Mouse (Mus musculus) right cerebral cortex, postnatal 25 days (tissue): ENCODE measurements around the gene Krt87.
A peak's percentile ranks its signal among the peaks of the same experiment; 100 is the strongest.

Experiments used
- DNase-seq: peaks from one replicate; pipeline ENCODE4 v3.0.0; 2022

The Krt87 gene

DNA sequence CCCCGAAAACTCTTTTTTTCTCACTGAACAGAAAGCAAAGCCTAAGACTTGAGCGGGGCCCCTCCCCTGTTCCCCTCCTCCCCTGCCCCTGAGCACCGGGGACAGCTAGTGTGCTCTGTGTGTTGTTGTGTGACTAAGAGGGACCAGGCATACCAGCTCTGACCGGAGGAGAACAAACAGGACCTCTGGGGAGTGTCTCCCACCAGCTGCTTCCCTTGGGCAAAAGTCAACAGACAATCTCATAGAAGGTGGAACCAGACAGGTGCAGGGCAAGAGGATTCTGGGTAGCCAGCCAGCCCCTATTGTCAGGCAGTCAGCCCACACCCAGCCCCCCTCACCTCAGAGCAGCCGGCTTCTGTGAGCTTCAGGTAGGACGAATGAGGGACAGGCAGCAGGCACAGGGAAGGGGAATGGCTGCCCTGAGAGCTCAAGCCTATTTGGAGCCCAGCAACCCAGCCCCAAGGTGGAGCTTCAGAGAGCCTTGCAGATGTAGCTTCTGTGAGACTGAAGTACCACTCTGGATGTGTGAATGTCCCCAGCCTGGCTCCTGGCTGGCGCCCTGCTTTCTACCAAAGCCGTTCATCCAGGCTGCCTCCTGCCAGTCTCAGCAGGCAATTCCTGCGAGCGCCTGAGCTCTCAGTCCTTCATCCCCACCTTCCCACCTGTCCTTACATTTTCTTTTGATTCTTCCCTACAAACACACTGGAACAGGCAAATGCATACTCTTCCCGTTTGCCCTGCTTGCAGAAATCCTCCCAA, 23.6 kb downstream of the Krt87 start:
- no peak for DNase-seq

DNA sequence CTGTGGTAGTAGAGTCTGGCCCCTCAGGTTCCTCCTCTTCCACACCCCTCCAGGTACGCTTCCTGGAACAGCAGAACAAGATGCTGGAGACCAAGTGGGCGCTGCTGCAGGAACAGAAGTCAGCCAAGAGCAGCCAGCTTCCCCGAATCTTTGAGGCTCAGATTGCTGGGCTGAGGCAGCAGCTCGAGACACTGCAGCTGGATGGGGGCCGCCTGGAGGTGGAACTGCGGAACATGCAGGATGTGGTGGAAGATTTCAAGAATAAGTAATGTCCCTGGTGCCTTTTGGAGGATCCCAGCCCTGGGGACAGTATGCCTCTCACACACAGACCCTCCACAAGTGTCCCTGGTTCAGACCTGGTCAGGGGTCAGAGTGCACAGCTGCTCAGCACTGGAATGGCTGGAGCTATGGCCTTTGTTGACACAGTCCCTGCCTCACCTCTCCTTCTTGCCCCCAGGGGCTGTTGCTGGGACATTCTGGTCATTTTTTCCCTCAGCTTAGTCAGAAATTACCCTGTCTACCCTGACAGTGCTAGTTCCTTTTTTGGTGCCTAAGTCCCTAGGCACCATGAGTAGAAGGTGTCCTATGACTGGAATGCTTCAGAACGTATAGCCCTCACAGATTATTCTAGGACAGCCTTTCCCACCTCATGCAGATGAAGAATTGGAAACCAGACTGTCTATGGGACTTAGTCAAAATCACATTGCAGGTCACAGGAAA, 24.5 kb downstream of the Krt87 start:
- no peak for DNase-seq

DNA sequence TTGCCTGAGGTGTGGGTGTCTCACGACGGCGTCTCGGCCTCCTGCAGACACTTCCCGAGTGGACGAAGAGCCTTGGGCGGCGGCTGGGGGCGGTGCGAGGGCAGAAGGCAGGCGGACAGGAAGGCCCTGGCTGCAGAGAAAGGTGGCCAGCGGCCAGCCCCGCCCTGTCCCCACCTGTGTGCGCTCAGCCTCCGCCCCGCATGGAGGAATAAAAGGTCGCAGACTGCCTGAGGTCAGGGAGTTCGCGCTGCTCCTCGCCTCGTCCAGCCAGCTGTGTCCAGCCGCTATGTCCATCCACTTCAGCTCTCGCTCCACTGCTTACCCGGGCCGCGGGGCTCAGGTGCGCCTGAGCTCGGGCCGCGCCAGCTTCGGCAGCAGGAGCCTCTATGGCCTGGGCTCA, 26.4 kb downstream of the Krt87 start:
- DNase-seq: no peak

DNA sequence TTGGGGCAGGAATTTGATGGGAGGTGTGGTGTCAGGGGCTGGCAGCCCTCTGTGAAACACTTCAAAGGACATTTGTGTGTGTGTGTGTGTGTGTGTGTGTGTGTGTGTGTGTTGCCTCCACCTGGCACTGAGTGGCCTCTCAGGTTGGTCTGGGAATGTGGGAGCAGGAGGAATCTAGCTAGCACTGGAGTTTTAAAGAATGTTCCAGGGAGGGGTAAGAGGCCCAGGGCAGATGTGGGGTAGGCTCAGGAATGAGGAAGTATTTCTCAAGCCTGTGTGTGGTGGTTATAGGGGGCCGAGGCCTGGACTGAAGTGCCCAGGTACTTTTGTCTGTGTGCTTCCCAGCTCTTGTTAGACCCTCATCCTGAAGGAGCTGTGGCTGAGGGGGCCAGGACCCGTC, 27.8 kb downstream of the Krt87 start, which contains the start of gene Krt7:
TSS of gene Krt7 (plus strand) at position 269 of the 400 bp plus-strand sequence.
- no peak for DNase-seq

DNA sequence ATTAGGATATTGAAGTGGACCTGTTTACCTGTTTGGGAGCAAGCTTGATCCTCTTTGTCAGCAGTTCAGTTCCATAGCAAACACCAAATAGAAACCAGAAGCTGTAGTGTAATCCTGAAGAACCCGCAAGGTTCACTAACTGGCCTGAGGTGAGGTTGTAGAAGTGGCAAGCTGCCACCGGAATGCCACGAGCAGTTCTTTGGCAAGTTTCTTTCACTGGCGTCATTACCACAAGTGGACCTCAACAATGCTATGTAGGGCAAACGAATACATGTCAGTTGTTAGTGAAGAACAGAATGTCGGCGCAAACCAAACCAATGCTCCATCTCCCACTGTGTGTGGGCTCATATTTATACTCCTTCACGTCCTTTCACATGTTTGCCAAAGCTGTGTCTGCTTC, 40.3 kb downstream of the Krt87 start:
- DNase-seq: no peak

DNA sequence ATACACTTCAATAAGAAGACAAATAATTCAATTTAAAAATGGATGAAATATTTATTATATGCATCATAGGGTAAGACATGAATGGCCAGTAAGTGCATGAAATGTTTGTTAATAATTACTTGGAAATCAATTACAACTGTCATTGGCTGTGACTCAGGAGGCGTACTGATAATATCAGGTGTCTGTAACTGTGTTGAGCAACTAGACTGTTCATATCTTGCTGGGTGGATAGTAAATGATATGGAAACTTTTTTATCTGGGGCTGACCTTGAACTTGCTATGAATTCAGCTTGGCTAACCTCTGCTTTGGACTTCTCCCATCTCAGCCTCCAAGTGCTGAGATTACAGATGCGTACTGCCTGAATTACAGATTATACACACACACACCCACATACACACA, 40.9 kb downstream of the Krt87 start:
- no peak for DNase-seq

DNA sequence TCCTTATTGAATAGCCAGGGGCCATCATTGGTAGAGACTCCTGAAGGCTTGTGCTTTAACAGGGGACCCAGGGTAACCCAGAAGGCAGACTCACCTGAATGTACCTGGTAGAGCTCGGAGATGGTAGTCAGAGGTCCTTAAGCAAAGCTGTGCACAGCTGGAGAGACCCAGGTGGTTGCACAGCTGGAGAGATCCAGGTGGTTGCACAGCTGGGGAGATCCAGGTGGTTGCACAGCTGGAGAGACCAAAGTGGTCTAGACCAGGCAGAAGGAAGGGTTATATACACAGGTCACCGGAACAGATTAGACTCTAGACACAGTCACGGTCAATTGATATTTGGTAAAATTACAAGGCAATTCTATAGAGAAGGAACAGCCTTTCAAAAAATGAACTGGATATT, 41.7 kb downstream of the Krt87 start:
- no peak for DNase-seq

DNA sequence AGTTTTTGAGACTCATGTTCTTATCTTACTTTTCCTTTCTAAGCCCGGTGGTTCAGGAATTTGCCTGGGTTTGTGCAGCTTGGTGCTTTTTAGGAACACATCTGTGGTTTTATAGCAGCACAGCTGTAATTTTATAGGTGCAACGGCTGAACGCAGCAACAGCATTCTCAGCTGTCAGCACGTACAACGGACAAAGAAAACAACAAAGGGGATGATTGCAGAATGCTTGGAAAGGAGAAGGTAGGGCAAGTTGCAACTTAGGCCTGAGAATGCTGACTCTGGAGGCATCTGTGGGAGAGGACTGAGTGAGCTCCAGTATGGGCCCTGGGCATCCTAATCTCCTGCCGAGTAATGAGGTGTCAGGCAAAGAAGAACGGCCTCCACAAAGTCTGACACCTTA, 42.1 kb downstream of the Krt87 start:
- DNase-seq: no peak

DNA sequence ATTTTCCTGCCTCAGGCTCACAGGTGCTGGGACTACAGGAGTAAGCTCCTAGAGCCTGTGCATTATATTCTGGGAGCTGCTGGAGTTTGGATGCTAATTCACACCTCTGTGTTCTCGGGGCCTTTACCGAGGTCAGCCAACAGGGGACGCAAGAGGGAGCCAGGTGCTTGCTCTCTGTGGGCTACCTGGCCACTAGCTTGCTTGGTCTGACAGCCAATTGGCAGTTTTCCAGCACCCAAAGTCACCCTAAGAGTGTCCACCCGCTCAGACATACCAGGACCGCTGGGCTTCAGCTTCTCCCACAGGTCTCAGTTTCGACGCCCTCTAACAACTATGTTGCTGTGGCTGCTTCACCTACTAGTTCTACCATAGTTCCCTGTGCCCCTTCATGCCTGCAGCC, 43.7 kb downstream of the Krt87 start:
- DNase-seq: no peak

DNA sequence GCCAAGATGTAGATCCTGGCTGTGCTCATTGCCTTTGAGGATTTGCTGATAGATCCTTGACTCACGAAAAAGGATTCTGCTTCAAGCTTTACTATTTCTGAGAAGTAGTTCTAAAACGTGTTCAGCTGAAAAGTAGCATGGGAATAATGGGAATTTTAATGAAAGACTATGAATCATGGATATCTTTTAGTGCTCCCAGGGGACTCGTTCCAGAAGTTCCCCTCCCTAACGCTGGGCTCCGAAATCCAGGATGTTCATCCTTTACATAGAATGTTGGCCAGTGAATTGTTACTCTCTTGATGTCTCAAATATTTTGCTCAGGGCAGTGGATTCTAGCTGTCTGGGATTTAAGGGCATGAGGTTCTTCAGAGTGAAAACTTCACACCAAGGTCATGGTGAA, 46.4 kb downstream of the Krt87 start:
- DNase-seq: no peak

DNA sequence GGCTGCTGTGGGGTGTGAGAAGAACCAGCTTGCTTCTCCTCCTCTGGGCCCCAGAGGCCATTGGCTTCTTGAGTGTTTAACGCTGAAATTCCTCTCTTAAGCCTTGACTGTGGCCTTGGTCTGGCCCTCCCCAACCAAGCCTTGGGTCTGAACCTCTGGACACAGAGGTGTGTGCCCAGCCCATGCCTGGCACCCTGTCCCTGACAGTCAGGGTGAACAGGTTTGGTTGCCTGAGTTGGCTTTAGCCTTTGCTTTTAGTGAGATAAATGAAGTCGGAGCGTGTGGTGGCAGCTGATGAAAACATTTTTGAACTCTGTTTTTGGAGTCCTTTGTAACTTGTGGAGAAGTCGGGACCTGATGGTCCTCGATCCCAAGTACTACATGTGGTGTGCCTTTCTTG, 48.4 kb downstream of the Krt87 start:
- DNase-seq: no peak

DNA sequence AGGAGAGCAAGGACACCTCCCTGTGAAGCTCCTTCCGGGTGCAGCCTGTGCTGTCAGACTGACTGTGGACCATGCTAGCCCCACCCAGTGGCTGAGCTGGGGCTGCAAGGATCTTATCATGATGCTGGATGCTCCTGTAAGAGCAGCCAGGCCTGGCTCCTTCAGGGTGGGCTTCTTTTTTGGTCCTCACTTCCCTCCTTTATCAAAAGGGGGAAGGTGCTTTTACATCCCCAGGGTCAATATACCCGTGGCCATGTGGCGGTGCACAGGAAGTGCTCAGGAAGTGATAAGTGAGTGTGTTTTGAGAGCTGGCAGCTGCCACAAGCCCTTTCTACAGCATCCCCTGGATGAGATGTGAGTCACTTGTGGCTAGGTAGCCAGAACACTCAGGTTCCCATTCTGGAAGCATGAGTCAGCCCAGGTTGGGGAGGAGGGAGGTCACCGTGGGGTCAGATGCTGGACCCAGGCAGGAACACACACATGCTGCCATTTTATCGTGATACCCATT, 50.5 kb downstream of the Krt87 start:
- peak; percentile 29 for DNase-seq

DNA sequence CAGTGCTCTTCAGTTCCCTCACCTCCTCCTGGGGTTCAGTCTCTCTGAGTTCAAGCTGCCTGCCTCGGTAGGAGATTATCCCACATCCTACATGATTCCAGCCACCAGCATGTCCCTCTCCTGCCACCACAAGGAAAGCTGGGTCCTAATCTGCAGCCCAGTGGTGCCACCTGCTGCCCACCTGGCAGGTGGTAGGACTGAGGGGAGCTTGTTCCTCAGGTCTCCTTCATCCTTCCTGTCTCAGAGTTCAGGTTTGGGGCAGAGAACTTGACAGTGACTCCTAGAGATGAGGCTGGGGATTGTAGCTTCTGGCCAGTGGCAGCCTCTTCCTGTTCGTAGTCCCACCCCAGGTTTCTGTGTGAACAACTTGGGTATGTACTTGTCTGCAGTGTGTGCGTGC, 51.4 kb downstream of the Krt87 start:
- DNase-seq: no peak

DNA sequence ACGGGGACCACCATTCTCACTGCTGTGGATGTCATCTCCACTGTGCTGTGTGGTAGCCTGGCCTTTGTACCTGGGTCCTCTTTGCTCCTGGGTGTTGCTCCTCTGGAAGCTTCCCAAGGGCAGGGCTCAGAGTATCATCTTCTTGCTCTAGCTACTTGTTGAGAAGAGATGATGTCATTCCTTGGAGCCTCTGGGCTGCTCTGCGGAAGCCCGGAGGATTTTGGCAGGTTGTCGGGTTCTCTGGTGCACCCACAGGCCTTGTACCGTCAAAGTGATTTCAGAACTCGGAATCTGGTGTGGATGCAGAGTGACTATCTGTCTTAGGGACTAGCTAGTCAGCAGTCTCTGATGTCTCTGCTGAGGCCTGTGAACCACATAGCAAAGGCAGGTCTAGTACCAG, 53.5 kb downstream of the Krt87 start:
- DNase-seq: peak; percentile 23

DNA sequence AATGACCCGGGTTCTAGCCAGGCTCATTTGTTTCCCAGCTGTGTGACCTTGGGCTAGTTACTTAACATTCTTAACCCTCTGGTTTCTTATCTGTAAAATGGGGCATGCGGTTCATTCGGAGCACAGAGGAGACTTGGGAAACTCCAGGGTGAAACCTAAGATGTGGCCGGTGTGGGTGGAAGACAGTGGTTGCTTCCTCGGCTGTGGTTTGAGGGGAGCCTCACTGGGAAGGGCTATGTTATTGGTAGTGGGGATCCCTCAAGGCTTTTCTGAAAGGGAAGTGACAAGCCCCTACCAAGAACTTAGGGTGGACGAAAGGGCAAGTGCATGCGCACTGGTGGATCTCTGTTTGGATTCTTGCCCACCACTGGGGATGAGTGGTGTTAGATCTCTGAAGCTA, 54.0 kb downstream of the Krt87 start:
- DNase-seq: no peak

DNA sequence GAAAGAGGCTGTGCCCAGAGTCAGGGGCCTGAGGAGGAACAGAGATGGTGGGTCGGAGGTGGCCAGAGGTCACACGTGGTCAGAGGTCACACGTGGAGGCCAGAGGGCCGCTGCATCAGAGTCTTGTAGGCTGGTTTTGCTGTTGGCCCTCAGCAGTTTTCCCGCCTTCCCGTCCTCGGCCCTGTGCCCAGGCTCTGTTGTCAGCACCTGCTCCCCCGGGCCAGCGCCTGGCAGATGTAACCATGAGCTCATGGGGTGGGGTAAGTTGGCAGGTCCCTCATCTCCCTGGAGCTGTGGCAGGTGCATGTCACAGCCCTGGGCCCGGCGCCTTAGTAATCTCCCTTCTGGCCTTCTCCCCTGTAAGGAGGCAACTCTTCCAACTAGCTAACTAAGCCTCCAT, 55.8 kb downstream of the Krt87 start:
- no peak for DNase-seq

DNA sequence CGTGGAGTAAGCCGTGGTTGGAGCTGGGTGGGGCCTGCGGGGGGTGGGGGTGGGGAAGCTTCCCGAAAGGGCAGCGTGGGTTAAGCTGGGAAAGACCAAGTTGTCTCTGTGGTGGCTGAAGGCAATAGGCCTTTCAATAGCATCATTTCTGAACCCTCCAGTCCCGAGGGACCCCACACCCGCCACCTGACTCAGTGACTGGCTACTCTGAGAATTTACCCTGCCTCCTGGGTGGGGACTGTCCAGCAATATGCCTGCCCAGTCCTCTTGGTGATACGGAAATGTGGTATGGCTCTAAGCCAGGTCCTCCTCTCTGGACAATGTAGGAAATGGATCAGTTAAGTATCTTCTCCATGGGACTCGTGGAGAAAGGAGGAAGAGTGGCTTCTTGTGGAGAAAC, 56.8 kb downstream of the Krt87 start:
- no peak for DNase-seq
